Mouse (Mus musculus) olfactory bulb, adult 2 months (tissue): ENCODE measurements around the gene Gclc.

Source experiments
- CTCF ChIP-seq: fragments of 200-500 bp; IDR thresholded peaks from 2 replicates; pipeline ENCODE4 v1.5.1; 2012; ENCODE audit warnings: low read depth, mild to moderate bottlenecking, low read length, moderate library complexity; ENCODE audit not compliant: insufficient read depth
- POLR2A ChIP-seq: fragments of 200-500 bp; IDR thresholded peaks from 2 replicates; pipeline ENCODE4 v1.6.1; 2012; ENCODE audit warnings: mild to moderate bottlenecking, low read depth, low read length, moderate library complexity; ENCODE audit not compliant: insufficient read depth

GRCm38 (mm10) chr9:77787936-77788335 is 33.6 kb downstream of the Gclc start:
- no peak for TF ChIP-seq CTCF
- no peak for TF ChIP-seq POLR2A
